Mouse (Mus musculus): ENCODE measurements at regions not wholly inside any gene's neighbourhood (a gene's known extent, or its start where the extent isn't known, plus 50 kb on each side); places are given as distances from the start of the nearest gene placed in this dataset.

DNA sequence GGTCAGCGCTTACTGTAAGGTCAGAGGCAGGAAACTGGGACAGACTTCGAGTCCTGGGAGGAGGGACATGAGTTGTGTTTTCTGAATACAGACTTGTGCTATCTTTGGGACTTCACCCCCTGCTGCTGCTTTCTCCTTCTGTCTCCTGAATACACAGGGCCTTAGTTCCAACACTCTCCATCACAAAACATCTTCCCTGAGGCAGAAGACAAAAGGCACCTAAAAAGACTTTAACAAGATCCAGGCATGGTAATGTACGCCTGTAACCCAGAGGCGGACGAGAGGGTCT, 115.5 kb downstream of the Tomm20 start:
- H3K9ac ChIP-seq (replicated peaks; ENCODE audit: low read depth) = no peak overlapping the region
- no peaks in the 10 kb centered on the region for H3K9me3 ChIP-seq (ENCODE audit: low read length)
- ATAC-seq (no peak), DNase-seq (ENCODE audit: low spot score) (no peak)
- no peak overlapping the region for H3K4me3 ChIP-seq (ENCODE audit: low read depth, low read length)
- WGBS = 60% methylated on average over 5 of the region's 5 CpGs
- H3K4me2 ChIP-seq (replicated peaks; ENCODE audit: low read depth, low read length) = no peak overlapping the region
- peak overlapping the region; percentile 55 for H3K27ac ChIP-seq (ENCODE audit: low read length)
- H3K4me1 ChIP-seq (ENCODE audit: insufficient read depth, low read depth, low read length) = peaks cover 49% of the 10 kb centered on the region
- TF ChIP-seq EP300 (IDR thresholded peaks at IDR 0.05) (no peak), CTCF (IDR thresholded peaks at IDR 0.05) (no peak)
- no peaks in the 10 kb centered on the region for H3K27me3 ChIP-seq (replicated peaks; ENCODE audit: insufficient read depth, low read length)
- no peaks in the 10 kb centered on the region for H3K36me3 ChIP-seq (ENCODE audit: insufficient read depth, low read length)

DNA sequence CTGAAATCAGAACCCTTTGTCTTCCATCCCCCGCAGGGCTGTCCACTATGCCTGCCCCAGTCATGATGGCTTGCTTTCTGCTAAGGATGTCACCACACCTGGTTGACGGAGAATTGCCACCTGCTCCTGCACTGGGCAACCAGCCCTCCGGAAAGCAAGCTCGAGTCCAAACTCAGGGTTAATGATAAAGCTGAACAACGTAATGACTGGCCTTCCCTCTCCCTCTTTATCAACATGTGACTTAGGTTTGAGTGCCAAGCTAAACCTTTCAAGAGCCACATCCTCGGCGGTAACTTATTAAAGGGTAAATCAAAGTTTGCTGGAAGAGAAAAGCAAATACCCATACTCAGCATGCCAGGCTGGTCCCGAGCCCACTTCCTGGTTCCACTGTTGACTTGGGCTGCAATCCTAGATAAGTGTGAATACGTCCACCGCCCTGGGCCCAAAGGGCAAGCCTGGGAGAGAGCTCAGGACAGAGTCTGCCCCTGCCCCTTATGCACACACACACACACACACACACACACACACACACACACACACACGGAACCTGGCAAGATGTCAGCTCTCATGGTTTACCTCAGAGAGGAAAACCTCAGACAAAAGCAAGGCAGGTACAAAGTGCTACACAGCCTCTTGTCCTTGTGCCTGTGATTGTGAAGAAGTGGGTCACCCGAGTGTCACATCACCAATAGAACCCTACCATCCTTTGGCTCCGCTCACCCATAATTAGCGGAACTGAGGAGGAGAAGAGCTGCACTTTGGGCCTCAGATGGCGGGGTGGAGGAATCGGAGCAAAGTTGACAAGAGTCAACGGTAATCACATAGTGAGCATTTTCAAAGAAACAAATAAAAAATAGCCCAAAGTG, 116.0 kb downstream of the Tomm20 start:
- peaks cover 47% of the 10 kb centered on the region for H3K4me1 ChIP-seq (ENCODE audit: insufficient read depth, low read depth, low read length)
- DNase-seq (ENCODE audit: low spot score) (peak; percentile 94), ATAC-seq (peak; percentile 81)
- H3K9me3 ChIP-seq (ENCODE audit: low read length) = no peaks in the 10 kb centered on the region
- H3K27ac ChIP-seq (ENCODE audit: low read length) = peak overlapping the region; percentile 55
- 46% methylated on average over 17 of the region's 17 CpGs for WGBS
- H3K4me2 ChIP-seq (replicated peaks; ENCODE audit: low read depth, low read length) = no peak overlapping the region
- no peak for TF ChIP-seq CTCF (IDR thresholded peaks at IDR 0.05)
- peak; percentile 98 for TF ChIP-seq EP300 (IDR thresholded peaks at IDR 0.05)
- no peak overlapping the region for H3K9ac ChIP-seq (replicated peaks; ENCODE audit: low read depth)
- H3K27me3 ChIP-seq (replicated peaks; ENCODE audit: insufficient read depth, low read length) = no peaks in the 10 kb centered on the region
- H3K36me3 ChIP-seq (ENCODE audit: insufficient read depth, low read length) = no peaks in the 10 kb centered on the region
- no peak overlapping the region for H3K4me3 ChIP-seq (ENCODE audit: low read depth, low read length)

DNA sequence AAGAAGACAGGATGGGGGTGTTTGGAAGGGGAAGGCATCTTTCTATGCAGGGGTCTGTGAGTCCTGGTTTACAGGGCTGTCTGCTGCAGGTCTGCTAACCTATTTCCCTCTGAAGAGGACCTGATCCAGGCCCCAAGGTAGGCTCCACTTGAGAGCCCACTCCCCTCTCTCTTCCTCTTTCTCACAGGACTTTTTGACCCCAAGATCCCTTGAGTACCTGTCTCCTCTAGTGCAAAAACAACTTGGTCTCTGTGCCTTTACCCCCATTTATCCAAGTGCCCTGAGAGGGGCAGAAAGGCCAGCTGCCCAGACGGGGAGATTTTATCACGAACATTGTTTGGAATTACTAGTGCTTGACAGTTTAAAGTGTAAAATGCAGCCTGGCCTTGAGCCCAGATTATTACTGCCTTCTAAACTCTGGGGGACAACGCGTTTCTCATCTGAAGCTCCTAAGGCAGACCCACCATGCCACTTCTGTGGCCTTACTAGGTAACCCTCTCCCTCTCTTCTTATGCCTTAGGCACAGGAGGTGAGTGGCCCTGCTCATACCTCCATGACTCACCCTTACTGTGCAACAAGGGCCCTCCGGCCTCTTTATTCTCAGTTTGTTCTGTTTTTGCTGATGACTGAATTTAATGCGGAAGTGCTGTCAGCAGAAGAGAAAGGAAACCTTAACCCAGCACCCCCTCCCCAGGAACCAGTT, 117.8 kb downstream of the Tomm20 start:
- no peak overlapping the region for H3K9ac ChIP-seq (replicated peaks; ENCODE audit: low read depth)
- H3K4me3 ChIP-seq (ENCODE audit: low read depth, low read length) = no peak overlapping the region
- TF ChIP-seq CTCF (IDR thresholded peaks at IDR 0.05) = no peak
- TF ChIP-seq EP300 (IDR thresholded peaks at IDR 0.05) = peak; percentile 81
- H3K36me3 ChIP-seq (ENCODE audit: insufficient read depth, low read length) = no peaks in the 10 kb centered on the region
- no peaks in the 10 kb centered on the region for H3K9me3 ChIP-seq (ENCODE audit: low read length)
- no peaks in the 10 kb centered on the region for H3K27me3 ChIP-seq (replicated peaks; ENCODE audit: insufficient read depth, low read length)
- peak overlapping the region; percentile 94 for H3K27ac ChIP-seq (ENCODE audit: low read length)
- H3K4me2 ChIP-seq (replicated peaks; ENCODE audit: low read depth, low read length) = no peak overlapping the region
- WGBS = 13% methylated on average over 6 of the region's 6 CpGs
- H3K4me1 ChIP-seq (ENCODE audit: insufficient read depth, low read depth, low read length) = peaks cover 39% of the 10 kb centered on the region
- ATAC-seq (peak; percentile 34), DNase-seq (ENCODE audit: low spot score) (peak; percentile 93)

DNA sequence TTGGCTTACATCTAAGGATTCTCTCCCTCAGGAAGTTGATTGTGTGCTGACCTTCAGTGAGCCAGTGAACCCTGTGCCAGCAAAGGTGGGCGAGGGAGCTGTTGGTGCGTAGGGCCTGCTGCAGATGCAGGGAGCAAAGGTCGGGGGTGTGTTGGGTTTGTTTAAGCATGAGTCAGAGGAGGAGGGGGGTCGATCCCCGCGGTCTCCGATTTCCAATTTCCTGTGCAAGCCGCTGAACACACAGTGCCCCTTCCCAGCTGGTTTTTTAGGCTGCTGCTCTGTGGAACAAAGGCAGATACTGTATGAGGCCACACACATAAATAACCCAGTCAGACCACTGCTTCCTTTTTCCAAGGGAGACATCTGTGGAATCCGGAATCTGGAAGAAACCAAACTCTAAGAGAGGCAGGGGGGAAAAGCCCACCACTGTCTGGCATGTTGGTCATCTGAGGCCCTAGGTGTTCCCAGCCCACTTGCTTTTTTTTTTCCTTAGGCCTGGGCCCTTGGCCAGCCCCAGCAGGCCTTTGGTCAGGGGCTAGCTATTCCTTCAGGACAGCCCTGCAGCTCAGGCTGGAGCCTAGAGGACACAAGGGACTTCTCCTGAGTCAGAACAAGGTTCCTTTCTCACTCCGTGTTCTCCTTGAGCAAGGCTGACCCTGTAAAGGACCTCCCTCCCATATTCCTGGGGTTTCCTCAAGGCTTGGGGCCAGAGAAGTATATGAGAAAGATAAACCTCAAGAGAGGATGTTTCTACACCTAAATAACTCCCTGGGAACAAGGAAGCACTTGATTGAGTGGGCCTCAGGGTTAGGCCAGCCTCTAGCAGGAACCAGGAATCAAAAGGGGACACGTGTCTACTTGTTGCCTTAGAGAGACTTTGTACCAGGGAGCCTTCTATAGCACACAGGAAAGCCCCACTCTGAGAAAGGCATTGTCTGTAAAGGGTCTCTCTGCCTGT, 119.0 kb downstream of the Tomm20 start:
- TF ChIP-seq CTCF (IDR thresholded peaks at IDR 0.05) (no peak), EP300 (IDR thresholded peaks at IDR 0.05) (peak; percentile 80)
- H3K4me3 ChIP-seq (ENCODE audit: low read depth, low read length) = no peak overlapping the region
- H3K9ac ChIP-seq (replicated peaks; ENCODE audit: low read depth) = 0 out of 2 replicates have a peak overlapping the region, but pooled peaks have one; percentile 20
- H3K27me3 ChIP-seq (replicated peaks; ENCODE audit: insufficient read depth, low read length) = no peaks in the 10 kb centered on the region
- 3% methylated on average over 11 of the region's 11 CpGs for WGBS
- H3K36me3 ChIP-seq (ENCODE audit: insufficient read depth, low read length) = no peaks in the 10 kb centered on the region
- H3K9me3 ChIP-seq (ENCODE audit: low read length) = no peaks in the 10 kb centered on the region
- H3K27ac ChIP-seq (ENCODE audit: low read length) = peak overlapping the region; percentile 94
- peak; percentile 92 for DNase-seq (ENCODE audit: low spot score)
- H3K4me2 ChIP-seq (replicated peaks; ENCODE audit: low read depth, low read length) = no peak overlapping the region
- peak; percentile 48 for ATAC-seq
- peaks cover 30% of the 10 kb centered on the region for H3K4me1 ChIP-seq (ENCODE audit: insufficient read depth, low read depth, low read length)

DNA sequence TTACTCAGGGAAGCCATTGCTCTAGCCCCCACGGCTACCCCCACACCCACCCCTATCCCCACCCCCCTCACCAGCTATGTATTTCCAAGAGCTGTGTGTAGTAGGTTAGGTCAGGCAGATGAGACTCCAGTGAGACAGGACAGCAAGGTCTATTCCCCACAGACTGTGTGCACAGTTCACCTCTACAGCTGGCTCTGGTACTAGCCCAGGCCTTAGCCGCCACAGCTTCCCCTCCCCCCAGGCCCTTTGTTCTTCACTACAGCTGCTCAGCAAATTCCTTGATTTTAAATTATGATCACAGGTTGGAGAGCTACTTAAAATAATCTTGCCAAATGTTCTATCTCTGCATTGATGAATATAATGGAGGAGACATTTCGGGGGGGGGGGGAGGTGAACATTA, 119.8 kb downstream of the Tomm20 start:
- H3K4me1 ChIP-seq (ENCODE audit: insufficient read depth, low read depth, low read length) = peaks cover 32% of the 10 kb centered on the region
- no peak overlapping the region for H3K4me3 ChIP-seq (ENCODE audit: low read depth, low read length)
- H3K4me2 ChIP-seq (replicated peaks; ENCODE audit: low read depth, low read length) = no peak overlapping the region
- TF ChIP-seq CTCF (IDR thresholded peaks at IDR 0.05) (no peak), EP300 (IDR thresholded peaks at IDR 0.05) (no peak)
- 10% methylated on average over 3 of the region's 3 CpGs for WGBS
- no peak overlapping the region for H3K9ac ChIP-seq (replicated peaks; ENCODE audit: low read depth)
- no peaks in the 10 kb centered on the region for H3K9me3 ChIP-seq (ENCODE audit: low read length)
- peak; percentile 59 for DNase-seq (ENCODE audit: low spot score)
- no peaks in the 10 kb centered on the region for H3K36me3 ChIP-seq (ENCODE audit: insufficient read depth, low read length)
- H3K27me3 ChIP-seq (replicated peaks; ENCODE audit: insufficient read depth, low read length) = no peaks in the 10 kb centered on the region
- peak overlapping the region; percentile 94 for H3K27ac ChIP-seq (ENCODE audit: low read length)
- no peak for ATAC-seq
